Mouse (Mus musculus): ENCODE measurements around the gene Itga6. TPM values are rescaled to one million over a fixed set of nuclear protein-coding genes. Genes with fewer than 3 reads are reported as not detected.

The Itga6 gene
- polyA plus RNA-seq, 1 experiment: 0.03 TPM

GRCm38 (mm10) chr2:71867019-71867418 is 121.6 kb downstream of the Itga6 start:
- Histone ChIP-seq H3K9me3 (ENCODE audit: control insufficient read depth, low read length) (no peaks in the 10 kb centered on the region), H3K4me1 (ENCODE audit: control insufficient read depth) (peaks cover 2% of the 10 kb centered on the region; the same call in 1 of the 2 replicates), H3K4me3 (replicated peaks) (no peak overlapping the region)

GRCm38 (mm10) chr2:71867480-71867879 is 122.1 kb downstream of the Itga6 start:
- Histone ChIP-seq H3K27me3 (ENCODE audit: control insufficient read depth) (no peaks in the 10 kb centered on the region), H3K4me1 (ENCODE audit: control insufficient read depth) (peaks cover 6% of the 10 kb centered on the region), H3K36me3 (ENCODE audit: control insufficient read depth) (no peaks in the 10 kb centered on the region), H3K9me3 (ENCODE audit: control insufficient read depth, low read length) (no peaks in the 10 kb centered on the region), H3K4me3 (replicated peaks) (no peak overlapping the region)
- TF ChIP-seq GATA1 (IDR thresholded peaks at IDR 0.05; ENCODE audit: low read length) (no peak), TAL1 (IDR thresholded peaks at IDR 0.05; ENCODE audit: low read length) (no peak)

More at GRCm38 (mm10) chr2:71867019-71867418, 121.6 kb downstream of the Itga6 start:
- TF ChIP-seq TAL1 (IDR thresholded peaks at IDR 0.05; ENCODE audit: low read length) (no peak), GATA1 (IDR thresholded peaks at IDR 0.05; ENCODE audit: low read length) (no peak)
- Histone ChIP-seq H3K36me3 (ENCODE audit: control insufficient read depth) (no peaks in the 10 kb centered on the region), H3K27me3 (ENCODE audit: control insufficient read depth) (no peaks in the 10 kb centered on the region)

GRCm38 (mm10) chr2:71868256-71868655 is 122.8 kb downstream of the Itga6 start:
- Histone ChIP-seq H3K27me3 (ENCODE audit: control insufficient read depth) (no peaks in the 10 kb centered on the region), H3K36me3 (ENCODE audit: control insufficient read depth) (no peaks in the 10 kb centered on the region), H3K4me1 (ENCODE audit: control insufficient read depth) (peaks cover 10% of the 10 kb centered on the region), H3K9me3 (ENCODE audit: control insufficient read depth, low read length) (no peaks in the 10 kb centered on the region), H3K4me3 (replicated peaks) (no peak overlapping the region)
- TF ChIP-seq TAL1 (IDR thresholded peaks at IDR 0.05; ENCODE audit: low read length) (no peak), GATA1 (IDR thresholded peaks at IDR 0.05; ENCODE audit: low read length) (no peak)

- Histone ChIP-seq H3K9me3 (ENCODE audit: control insufficient read depth, low read length) (no peaks in the 10 kb centered on the region), H3K36me3 (ENCODE audit: control insufficient read depth) (peaks cover 8% of the 10 kb centered on the region), H3K4me3 (replicated peaks) (peak overlapping the region; percentile 91), H3K4me1 (ENCODE audit: control insufficient read depth) (peaks cover 41% of the 10 kb centered on the region), H3K27me3 (ENCODE audit: control insufficient read depth) (no peaks in the 10 kb centered on the region)
- TF ChIP-seq TAL1 (IDR thresholded peaks at IDR 0.05; ENCODE audit: low read length): no peak
- no peak for TF ChIP-seq GATA1 (IDR thresholded peaks at IDR 0.05; ENCODE audit: low read length)
Measured at GRCm38 (mm10) chr2:71872141-71872540, 126.7 kb downstream of the Itga6 start.

GRCm38 (mm10) chr2:71872801-71873443 is 127.5 kb downstream of the Itga6 start, which contains the start of gene Pdk1:
Gene Pdk1, plus strand, starts transcription at chr2:71873224.
- Histone ChIP-seq H3K36me3 (ENCODE audit: control insufficient read depth) (peaks cover 12% of the 10 kb centered on the region), H3K9me3 (ENCODE audit: control insufficient read depth, low read length) (no peaks in the 10 kb centered on the region), H3K4me3 (replicated peaks) (peak within 1 kb of the TSS; percentile 91), H3K4me1 (ENCODE audit: control insufficient read depth) (peaks cover 48% of the 10 kb centered on the region), H3K27me3 (ENCODE audit: control insufficient read depth) (no peaks in the 10 kb centered on the region)
- TF ChIP-seq TAL1 (IDR thresholded peaks at IDR 0.05; ENCODE audit: low read length): no peak
- TF ChIP-seq GATA1 (IDR thresholded peaks at IDR 0.05; ENCODE audit: low read length): no peak

GRCm38 (mm10) chr2:71873474-71874322 is 128.3 kb downstream of the Itga6 start:
- H3K36me3 ChIP-seq (ENCODE audit: control insufficient read depth): peaks cover 17% of the 10 kb centered on the region
- H3K9me3 ChIP-seq (ENCODE audit: control insufficient read depth, low read length): no peaks in the 10 kb centered on the region
- peaks cover 55% of the 10 kb centered on the region for H3K4me1 ChIP-seq (ENCODE audit: control insufficient read depth)
- TF ChIP-seq GATA1 (IDR thresholded peaks at IDR 0.05; ENCODE audit: low read length): no peak
- TF ChIP-seq TAL1 (IDR thresholded peaks at IDR 0.05; ENCODE audit: low read length): no peak
- H3K4me3 ChIP-seq (replicated peaks): peak overlapping the region; percentile 91
- no peaks in the 10 kb centered on the region for H3K27me3 ChIP-seq (ENCODE audit: control insufficient read depth)

- Histone ChIP-seq H3K9me3 (ENCODE audit: control insufficient read depth, low read length) (no peaks in the 10 kb centered on the region), H3K4me3 (replicated peaks) (peak overlapping the region; percentile 91), H3K36me3 (ENCODE audit: control insufficient read depth) (peaks cover 18% of the 10 kb centered on the region), H3K27me3 (ENCODE audit: control insufficient read depth) (no peaks in the 10 kb centered on the region), H3K4me1 (ENCODE audit: control insufficient read depth) (peaks cover 60% of the 10 kb centered on the region)
- TF ChIP-seq TAL1 (IDR thresholded peaks at IDR 0.05; ENCODE audit: low read length) (peak; percentile 42; the same call in 2 of the 3 replicates), GATA1 (IDR thresholded peaks at IDR 0.05; ENCODE audit: low read length) (no peak)
Measured at GRCm38 (mm10) chr2:71874422-71874821, 129.0 kb downstream of the Itga6 start.

GRCm38 (mm10) chr2:71874836-71875235 is 129.4 kb downstream of the Itga6 start:
- Histone ChIP-seq H3K9me3 (ENCODE audit: control insufficient read depth, low read length) (no peaks in the 10 kb centered on the region), H3K4me1 (ENCODE audit: control insufficient read depth) (peaks cover 63% of the 10 kb centered on the region), H3K27me3 (ENCODE audit: control insufficient read depth) (no peaks in the 10 kb centered on the region), H3K4me3 (replicated peaks) (peak overlapping the region; percentile 91), H3K36me3 (ENCODE audit: control insufficient read depth) (peaks cover 22% of the 10 kb centered on the region)
- TF ChIP-seq TAL1 (IDR thresholded peaks at IDR 0.05; ENCODE audit: low read length): no peak
- no peak for TF ChIP-seq GATA1 (IDR thresholded peaks at IDR 0.05; ENCODE audit: low read length)

GRCm38 (mm10) chr2:71877865-71878264 is 132.4 kb downstream of the Itga6 start:
- H3K4me3 ChIP-seq (replicated peaks): no peak overlapping the region
- H3K27me3 ChIP-seq (ENCODE audit: control insufficient read depth): no peaks in the 10 kb centered on the region
- H3K9me3 ChIP-seq (ENCODE audit: control insufficient read depth, low read length): no peaks in the 10 kb centered on the region
- H3K36me3 ChIP-seq (ENCODE audit: control insufficient read depth): peaks cover 45% of the 10 kb centered on the region
- TF ChIP-seq GATA1 (IDR thresholded peaks at IDR 0.05; ENCODE audit: low read length) (no peak), TAL1 (IDR thresholded peaks at IDR 0.05; ENCODE audit: low read length) (no peak)
- peaks cover 54% of the 10 kb centered on the region for H3K4me1 ChIP-seq (ENCODE audit: control insufficient read depth)
